Mouse (Mus musculus): ENCODE measurements at regions not wholly inside any gene's neighbourhood (a gene's known extent, or its start where the extent isn't known, plus 50 kb on each side); places are given as distances from the start of the nearest gene placed in this dataset.

DNA sequence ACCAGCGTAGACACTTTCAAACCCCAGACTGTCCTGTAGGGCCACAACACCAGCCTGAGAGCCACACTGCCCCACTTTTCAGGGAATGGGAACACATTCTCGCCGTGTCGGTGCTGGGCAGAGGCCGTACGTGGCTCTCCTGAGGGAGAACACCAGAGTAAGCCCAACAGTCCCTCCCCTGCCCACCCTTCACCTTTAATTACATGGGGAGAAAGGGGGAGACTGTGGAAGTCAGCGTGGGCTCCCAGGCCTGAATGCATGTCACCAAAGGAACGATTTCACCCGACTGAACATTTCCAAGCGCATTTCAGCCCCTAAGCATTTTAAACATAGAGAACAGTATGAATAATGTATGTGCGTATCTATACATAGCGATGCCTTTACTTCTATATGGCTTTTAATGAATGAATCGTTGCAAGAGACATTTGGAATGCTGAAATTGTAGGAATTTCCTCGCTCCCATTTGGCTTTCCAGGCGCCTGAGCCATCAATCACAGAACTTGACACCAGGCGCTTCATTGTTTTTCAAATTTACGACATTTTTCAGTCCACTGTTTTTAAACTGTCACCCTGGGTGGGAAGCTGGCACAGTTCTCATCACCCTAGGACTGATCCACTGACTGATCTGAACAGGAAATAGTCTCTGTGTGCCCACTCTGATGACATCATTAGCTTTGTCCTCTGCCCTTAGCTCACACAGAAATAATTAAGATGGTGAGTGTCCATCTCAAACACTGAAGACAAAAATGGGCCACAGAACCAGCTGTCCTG, 152.3 kb downstream of the Atp23 start:
- POLR2A ChIA-PET = no interaction called here
- CTCF ChIA-PET = no interaction called here
- peaks cover 4% of the 10 kb centered on the region for H3K27me3 ChIP-seq
- DNase-seq (ENCODE audit: low read depth, low spot score) (no peak), ATAC-seq (no peak)
- TF ChIP-seq CTCF (IDR thresholded peaks at IDR 0.05) = no peak
- in situ Hi-C loops (cut with MboI; ENCODE audit: low pct_unique_long_range_greater_than_20kb) = no loop called here

DNA sequence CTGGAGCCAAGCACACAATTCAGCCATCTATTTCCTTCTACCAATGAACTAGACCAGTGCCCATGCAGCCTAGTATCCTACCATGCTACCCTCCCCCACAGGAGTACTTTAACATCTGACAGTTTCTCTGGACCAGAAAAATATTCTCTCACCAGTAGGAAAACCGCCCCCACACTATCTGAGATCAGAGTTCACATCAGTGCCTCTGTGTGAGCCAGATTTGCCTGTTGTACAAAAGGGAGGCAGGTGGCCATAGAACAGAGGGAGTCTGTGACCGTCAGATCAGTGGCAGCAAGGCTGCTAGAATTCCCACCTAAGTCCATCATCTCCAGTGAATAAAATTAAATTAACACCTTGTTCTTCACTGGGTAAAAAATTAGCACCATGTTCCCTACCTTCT, 166.5 kb downstream of the Atp23 start:
- peaks cover 5% of the 10 kb centered on the region for H3K27me3 ChIP-seq
- DNase-seq (ENCODE audit: low read depth, low spot score) = no peak
- ChIA-PET CTCF (no interaction called here), POLR2A (no interaction called here)
- in situ Hi-C loops (cut with MboI; ENCODE audit: low pct_unique_long_range_greater_than_20kb) = no loop called here
- TF ChIP-seq CTCF (IDR thresholded peaks at IDR 0.05) = no peak
- no peak for ATAC-seq

DNA sequence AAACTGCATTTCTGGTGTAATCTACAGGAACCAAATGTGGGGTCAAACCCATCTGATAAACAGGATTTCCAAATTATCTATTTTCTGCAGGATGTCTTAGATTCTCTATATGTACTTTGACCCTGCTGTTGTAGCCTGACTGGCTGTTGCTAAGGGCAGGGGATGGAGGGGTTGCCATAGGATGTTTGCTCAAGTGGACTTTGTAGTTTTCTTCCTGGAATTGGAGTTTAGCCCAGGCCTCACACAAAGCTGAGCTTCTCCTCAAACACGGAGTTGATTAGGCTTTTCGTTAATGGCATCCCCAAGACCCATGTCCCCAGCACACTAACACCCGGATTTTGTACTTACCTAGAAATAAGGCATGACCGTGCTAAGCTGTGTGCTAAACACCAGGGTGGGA, 173.3 kb downstream of the Atp23 start:
- CTCF ChIA-PET = interaction anchor here (1.0 kb wide), 1 partner anchor 87 kb away, joined by 3 read pairs; no protein-coding TSS in a partner anchor

DNA sequence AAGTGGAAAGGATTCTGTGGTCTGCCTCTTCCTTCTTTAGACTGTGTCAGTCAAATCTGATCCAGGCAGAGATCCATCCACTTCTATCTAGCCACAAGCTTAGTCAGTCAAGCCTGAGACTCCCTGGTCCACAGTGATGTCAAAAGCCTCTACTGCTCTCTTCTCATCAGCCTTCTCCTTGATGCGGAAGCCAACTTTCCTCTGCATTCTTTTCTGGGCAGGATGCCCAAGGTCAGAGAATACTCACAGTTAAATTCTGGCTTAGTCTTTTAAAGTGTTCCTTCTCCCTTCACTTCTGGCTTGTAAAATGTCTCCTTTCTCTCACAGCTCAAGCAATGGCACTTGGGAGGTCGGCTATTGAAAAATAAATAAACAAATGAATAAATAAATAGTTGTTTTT, 183.2 kb downstream of the Atp23 start:
- CTCF ChIA-PET = no interaction called here
- ATAC-seq (no peak), DNase-seq (ENCODE audit: low read depth, low spot score) (no peak)
- in situ Hi-C loops (cut with MboI; ENCODE audit: low pct_unique_long_range_greater_than_20kb) = no loop called here
- POLR2A ChIA-PET = no interaction called here
- peaks cover 7% of the 10 kb centered on the region for H3K27me3 ChIP-seq
- no peak for TF ChIP-seq CTCF (IDR thresholded peaks at IDR 0.05)

More for the DNA sequence above, 173.3 kb downstream of the Atp23 start:
- in situ Hi-C loops (cut with MboI; ENCODE audit: low pct_unique_long_range_greater_than_20kb) = no loop called here
- TF ChIP-seq CTCF (IDR thresholded peaks at IDR 0.05) = no peak
- peaks cover 5% of the 10 kb centered on the region for H3K27me3 ChIP-seq
- no peak for ATAC-seq
- POLR2A ChIA-PET = no interaction called here
- no peak for DNase-seq (ENCODE audit: low read depth, low spot score)

DNA sequence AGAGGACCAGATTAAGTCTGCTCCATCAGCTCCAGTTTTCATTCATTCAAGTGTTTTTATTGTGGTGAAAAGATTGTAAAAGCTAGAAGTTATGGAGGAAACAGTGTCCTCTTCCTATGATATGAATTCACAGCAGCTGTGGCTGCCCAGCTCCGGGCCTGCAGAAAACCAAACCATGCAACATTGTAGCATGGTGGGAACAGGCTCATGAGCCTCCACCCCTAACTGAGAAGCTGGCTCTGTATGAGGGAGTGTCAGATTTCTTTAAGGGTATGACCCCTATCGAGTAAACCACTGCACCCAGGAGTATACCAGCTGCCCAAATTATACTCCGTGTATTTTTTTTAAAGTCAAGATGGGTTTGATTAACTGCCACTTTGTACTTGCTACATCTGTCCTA, 189.4 kb downstream of the Atp23 start:
- in situ Hi-C loops (cut with MboI; ENCODE audit: low pct_unique_long_range_greater_than_20kb) = no loop called here
- no peak for TF ChIP-seq CTCF (IDR thresholded peaks at IDR 0.05)
- ChIA-PET POLR2A (no interaction called here), CTCF (no interaction called here)
- no peak for ATAC-seq
- peaks cover 15% of the 10 kb centered on the region for H3K27me3 ChIP-seq
- no peak for DNase-seq (ENCODE audit: low read depth, low spot score)

DNA sequence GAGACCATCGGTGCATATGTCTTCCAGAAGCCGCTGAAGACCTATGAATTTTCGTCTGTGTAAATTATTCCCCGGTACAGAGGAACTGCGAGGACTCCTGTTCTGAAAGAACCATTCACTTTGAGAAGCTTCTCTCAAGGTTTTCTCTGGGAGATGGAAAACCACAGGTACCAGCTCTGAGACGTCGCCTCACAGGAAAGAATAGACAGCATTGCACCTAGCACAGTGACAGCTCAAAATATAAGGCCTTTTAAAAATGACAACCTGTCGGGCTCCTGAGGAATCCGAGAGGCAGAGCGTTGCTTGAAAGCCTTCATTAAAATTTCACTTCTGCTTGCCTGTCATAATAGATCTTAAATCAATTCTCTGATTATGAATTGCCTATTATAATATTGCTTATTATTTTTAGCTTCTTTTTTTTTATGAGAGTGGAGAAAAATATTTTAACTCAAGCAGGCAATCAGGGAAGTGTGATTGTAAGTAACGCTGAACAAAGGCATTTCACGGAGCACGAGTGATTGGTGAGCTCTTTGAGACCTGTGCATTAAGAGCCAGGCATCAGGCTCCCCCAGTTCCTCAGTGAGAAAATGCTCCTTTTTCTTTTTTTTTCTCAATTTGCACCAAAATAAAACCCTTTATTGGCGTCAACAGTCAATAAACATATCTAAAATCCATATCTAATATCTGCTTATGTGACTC, 191.8 kb downstream of the Atp23 start:
- ChIA-PET CTCF (no interaction called here), POLR2A (no interaction called here)
- no peak for DNase-seq (ENCODE audit: low read depth, low spot score)
- H3K27me3 ChIP-seq = peaks cover 15% of the 10 kb centered on the region
- no peak for ATAC-seq
- no peak for TF ChIP-seq CTCF (IDR thresholded peaks at IDR 0.05)
- in situ Hi-C loops (cut with MboI; ENCODE audit: low pct_unique_long_range_greater_than_20kb) = no loop called here

DNA sequence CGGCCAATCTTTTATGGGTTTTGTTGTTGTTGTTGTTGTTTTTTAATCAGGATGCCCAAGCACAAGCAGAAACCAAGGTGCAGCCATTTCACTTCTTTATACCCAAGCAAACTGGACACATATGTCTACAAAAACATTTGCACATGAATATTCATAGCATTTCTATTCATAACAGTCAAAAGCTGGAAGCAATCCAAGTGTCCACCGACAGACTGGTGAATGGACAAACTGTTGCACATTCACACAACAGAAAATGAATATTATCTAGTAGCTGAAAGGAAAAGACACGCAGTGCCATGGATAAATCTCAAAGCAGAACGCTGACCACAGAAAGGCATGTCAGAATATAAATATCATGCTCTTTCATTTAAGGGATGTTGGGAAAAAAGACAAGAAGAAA, 192.4 kb downstream of the Atp23 start:
- ChIA-PET POLR2A (no interaction called here), CTCF (no interaction called here)
- ATAC-seq (no peak), DNase-seq (ENCODE audit: low read depth, low spot score) (no peak)
- in situ Hi-C loops (cut with MboI; ENCODE audit: low pct_unique_long_range_greater_than_20kb) = no loop called here
- H3K27me3 ChIP-seq = peaks cover 15% of the 10 kb centered on the region
- no peak for TF ChIP-seq CTCF (IDR thresholded peaks at IDR 0.05)

DNA sequence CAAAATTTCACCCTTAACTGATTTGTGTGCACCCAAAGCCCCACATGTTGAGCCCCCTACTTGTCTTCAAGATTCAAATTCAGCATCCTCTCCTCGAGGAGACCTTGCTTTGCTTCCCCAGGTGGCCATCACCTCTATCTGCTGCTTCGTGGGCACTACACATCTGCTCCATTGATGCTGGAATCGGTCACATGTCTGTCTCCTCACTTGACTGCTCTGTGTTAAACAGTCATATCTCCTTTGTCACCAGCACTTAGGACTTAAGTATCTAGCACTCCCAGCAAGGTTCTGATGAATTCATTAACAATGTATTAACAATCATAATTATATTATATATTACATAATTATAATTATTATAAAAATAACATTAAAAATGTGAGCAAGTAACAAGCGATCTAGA, 192.9 kb downstream of the Atp23 start:
- H3K27me3 ChIP-seq = peaks cover 10% of the 10 kb centered on the region
- ATAC-seq (no peak), DNase-seq (ENCODE audit: low read depth, low spot score) (no peak)
- in situ Hi-C loops (cut with MboI; ENCODE audit: low pct_unique_long_range_greater_than_20kb) = no loop called here
- POLR2A ChIA-PET = no interaction called here
- TF ChIP-seq CTCF (IDR thresholded peaks at IDR 0.05) = no peak
- CTCF ChIA-PET = no interaction called here

DNA sequence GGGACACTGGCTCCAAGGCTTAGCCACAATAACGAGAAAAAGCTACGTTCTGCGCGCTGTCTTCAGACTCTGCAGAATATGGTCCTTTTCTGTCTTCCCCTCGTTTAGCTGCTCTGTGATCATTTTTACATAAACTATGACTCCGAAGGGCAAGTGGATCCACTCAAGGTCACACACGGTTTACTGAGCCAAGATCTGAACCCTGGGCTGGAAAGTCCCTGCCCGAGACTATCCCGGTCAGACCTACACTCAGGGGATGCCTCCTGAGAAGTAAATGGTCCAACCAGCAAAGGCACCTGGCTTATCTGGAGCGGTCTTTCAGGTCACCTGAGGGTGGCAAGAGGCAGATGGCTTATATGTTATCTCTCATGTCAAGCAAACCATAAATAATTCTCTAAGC, 204.1 kb downstream of the Atp23 start:
- in situ Hi-C loops (cut with MboI; ENCODE audit: low pct_unique_long_range_greater_than_20kb) = no loop called here
- ChIA-PET POLR2A (no interaction called here), CTCF (no interaction called here)
- no peak for TF ChIP-seq CTCF (IDR thresholded peaks at IDR 0.05)
- no peak for ATAC-seq
- no peak for DNase-seq (ENCODE audit: low read depth, low spot score)
- peaks cover 3% of the 10 kb centered on the region for H3K27me3 ChIP-seq

DNA sequence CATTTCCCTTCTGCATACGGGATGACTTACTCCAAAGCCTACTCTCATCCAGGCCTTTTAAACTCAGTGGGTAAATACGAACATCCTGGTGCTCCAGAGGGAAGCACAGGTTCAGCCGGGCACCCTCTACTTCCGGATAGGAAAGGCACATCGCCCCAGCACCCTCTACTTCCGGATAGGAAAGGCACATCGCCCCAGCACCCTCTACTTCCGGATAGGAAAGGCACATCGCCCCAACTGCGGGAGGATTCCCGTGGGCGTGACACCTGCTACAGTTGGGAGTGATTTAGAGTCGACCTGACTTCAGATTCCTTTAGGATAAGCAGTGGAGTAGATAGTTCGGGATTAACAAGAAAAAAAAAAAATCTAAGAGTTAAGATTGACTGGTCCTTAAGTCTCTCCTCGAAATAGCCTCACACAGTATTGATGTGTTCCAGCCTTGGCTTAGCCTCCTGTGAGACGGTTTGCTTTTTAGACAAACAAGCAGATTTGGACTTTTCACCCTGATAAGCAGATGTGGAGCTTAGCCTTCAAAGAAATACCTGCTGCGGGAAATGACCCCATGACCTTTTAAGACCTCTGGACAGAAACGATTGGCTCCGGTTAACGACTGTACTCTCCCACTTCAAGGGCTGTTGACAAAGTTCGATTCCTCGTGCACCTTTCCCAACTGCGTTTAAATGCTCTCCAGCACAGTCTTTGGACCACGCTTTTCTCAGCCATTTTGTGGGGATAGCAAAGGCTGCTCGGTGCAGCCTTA, 210.1 kb downstream of the Atp23 start:
- no peak for TF ChIP-seq CTCF (IDR thresholded peaks at IDR 0.05)
- CTCF ChIA-PET = no interaction called here
- DNase-seq (ENCODE audit: low read depth, low spot score) = no peak
- ATAC-seq = no peak
- peaks cover 3% of the 10 kb centered on the region for H3K27me3 ChIP-seq
- POLR2A ChIA-PET = no interaction called here
- in situ Hi-C loops (cut with MboI; ENCODE audit: low pct_unique_long_range_greater_than_20kb) = no loop called here
